Mouse (Mus musculus) olfactory bulb, adult 2 months (tissue): ENCODE results near the gene Krt33b. TPM values are rescaled to one million over a fixed set of nuclear protein-coding genes. Genes with fewer than 3 reads are reported as not detected.
A peak's percentile ranks its signal among the peaks of the same experiment; 100 is the strongest.

Source experiments
- H3K27ac ChIP-seq: fragments of 200-500 bp; 2 replicates; pipeline ENCODE4 v1.5.1; 2012; ENCODE audit warnings: low read depth, low read length; ENCODE audit not compliant: insufficient read depth
- H3K4me1 ChIP-seq: fragments of 200-500 bp; 2 replicates; pipeline ENCODE4 v1.6.1; 2012; ENCODE audit warnings: low read length; ENCODE audit not compliant: control insufficient read depth, insufficient read depth
- H3K4me3 ChIP-seq: fragments of 200-500 bp; 2 replicates; pipeline ENCODE4 v1.5.1; 2012; ENCODE audit warnings: mild to moderate bottlenecking, low read depth, low read length, moderate library complexity; ENCODE audit not compliant: insufficient read depth
- CTCF ChIP-seq: fragments of 200-500 bp; IDR thresholded peaks from 2 replicates; pipeline ENCODE4 v1.5.1; 2012; ENCODE audit warnings: low read depth, mild to moderate bottlenecking, low read length, moderate library complexity; ENCODE audit not compliant: insufficient read depth
- POLR2A ChIP-seq: fragments of 200-500 bp; IDR thresholded peaks from 2 replicates; pipeline ENCODE4 v1.6.1; 2012; ENCODE audit warnings: mild to moderate bottlenecking, low read depth, low read length, moderate library complexity; ENCODE audit not compliant: insufficient read depth
- WGBS: fragments of 180-500 bp; shearing (Covaris S2); methylation state at CpG from one replicate; pipeline ENCODE4 v1.1.7; 2018; 5-methylcytosine and 5-hydroxymethylcytosine counted together
- polyA plus RNA-seq: library from polyadenylated mRNA; stranded (reverse); fragments of >200 nt; gene quantifications from 2 replicates; pipeline ENCODE4 v1.2.4, GENCODE M21; 2012; ENCODE audit warnings: low replicate concordance; ENCODE audit not compliant: missing spikeins, insufficient read depth, insufficient read length

The Krt33b gene
- polyA plus RNA-seq, 1 experiment = not detected

DNA sequence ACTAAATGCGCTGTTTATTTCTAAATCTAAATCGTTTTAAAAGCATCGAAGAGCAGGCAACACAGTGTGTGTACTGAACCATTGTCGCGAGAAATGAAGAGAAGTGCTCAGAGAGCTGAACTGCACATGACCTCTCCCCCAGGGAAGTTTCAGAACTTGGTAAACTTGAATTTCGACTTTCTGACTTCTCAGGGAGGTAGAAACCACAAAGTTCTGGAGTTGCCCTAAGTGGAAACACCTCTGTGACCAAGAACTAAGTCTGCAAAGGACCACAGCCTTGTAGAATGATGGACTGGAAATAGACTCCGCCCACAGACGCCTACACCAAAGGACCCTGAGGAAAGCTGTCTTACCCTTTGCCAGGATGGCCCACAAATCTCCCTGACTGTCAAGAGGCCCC is 23.8 kb downstream of the Krt33b start:
- WGBS = 91% methylated on average over 8 of the region's 8 CpGs
- Histone ChIP-seq H3K4me3 (no peak overlapping the region), H3K4me1 (no peaks in the 10 kb centered on the region), H3K27ac (no peak overlapping the region)
- no peak for TF ChIP-seq CTCF
- TF ChIP-seq POLR2A = no peak

DNA sequence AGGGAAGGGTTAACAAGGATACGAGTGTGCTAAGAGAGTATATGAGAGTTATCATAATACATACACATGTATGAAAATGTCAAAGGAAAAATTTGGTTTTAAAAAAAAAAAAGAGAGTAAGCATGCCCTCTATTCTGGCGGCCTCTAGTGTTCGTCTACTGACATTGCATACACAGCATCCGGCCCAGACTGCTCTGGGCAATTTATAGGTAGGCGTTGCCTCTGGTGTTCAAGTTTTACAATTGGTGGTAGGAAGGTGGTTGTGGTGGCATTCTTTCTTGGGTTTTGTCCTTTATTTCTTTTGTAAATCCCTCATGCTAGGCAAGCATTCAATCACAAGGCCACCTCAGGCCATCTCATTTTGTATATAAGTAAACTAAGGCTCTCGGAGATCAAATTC is 24.8 kb downstream of the Krt33b start:
- Histone ChIP-seq H3K27ac (no peak overlapping the region), H3K4me1 (no peaks in the 10 kb centered on the region), H3K4me3 (no peak overlapping the region)
- 25% methylated on average over 6 of the region's 6 CpGs for WGBS
- TF ChIP-seq POLR2A = no peak

DNA sequence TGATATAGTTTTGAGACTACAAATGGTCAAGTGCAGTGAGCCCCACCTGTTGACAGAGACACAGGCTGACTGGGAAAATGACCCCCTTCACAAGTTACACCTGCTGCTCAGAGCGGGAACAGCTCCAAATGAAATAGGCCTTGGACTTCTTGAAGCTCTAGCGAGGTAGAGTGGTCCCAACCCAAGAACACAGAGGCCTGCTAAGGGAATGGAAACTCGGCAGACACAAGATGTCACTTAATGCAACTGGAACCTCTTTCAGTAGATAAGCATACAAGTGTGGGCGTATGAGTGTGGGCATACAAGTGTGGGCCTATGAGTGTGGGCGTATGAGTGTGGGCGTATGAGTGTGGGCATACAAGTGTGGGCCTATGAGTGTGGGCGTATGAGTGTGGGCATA is 30.6 kb downstream of the Krt33b start:
- no peak overlapping the region for H3K4me3 ChIP-seq
- TF ChIP-seq POLR2A (no peak), CTCF (no peak)
- no peaks in the 10 kb centered on the region for H3K4me1 ChIP-seq
- 94% methylated on average over 7 of the region's 7 CpGs for WGBS
- H3K27ac ChIP-seq = no peak overlapping the region

DNA sequence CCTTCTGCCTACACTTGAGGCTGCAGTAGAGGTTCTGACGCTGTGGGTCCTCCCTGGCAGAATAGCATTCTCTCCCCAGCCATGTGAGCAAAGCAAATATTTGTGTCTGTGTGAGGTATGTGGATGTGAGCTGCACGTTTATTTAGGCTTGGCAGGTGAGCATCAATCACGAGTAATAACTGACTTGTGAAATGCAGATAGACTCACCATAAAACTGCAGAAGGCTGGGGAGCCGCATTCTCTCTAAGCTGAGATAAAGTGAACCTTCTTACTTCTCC is 35.3 kb downstream of the Krt33b start:
- Histone ChIP-seq H3K27ac (no peak overlapping the region), H3K4me3 (no peak overlapping the region), H3K4me1 (peaks cover 7% of the 10 kb centered on the region)
- no peak for TF ChIP-seq CTCF
- no peak for TF ChIP-seq POLR2A
- 73% methylated on average over 4 of the region's 4 CpGs for WGBS

DNA sequence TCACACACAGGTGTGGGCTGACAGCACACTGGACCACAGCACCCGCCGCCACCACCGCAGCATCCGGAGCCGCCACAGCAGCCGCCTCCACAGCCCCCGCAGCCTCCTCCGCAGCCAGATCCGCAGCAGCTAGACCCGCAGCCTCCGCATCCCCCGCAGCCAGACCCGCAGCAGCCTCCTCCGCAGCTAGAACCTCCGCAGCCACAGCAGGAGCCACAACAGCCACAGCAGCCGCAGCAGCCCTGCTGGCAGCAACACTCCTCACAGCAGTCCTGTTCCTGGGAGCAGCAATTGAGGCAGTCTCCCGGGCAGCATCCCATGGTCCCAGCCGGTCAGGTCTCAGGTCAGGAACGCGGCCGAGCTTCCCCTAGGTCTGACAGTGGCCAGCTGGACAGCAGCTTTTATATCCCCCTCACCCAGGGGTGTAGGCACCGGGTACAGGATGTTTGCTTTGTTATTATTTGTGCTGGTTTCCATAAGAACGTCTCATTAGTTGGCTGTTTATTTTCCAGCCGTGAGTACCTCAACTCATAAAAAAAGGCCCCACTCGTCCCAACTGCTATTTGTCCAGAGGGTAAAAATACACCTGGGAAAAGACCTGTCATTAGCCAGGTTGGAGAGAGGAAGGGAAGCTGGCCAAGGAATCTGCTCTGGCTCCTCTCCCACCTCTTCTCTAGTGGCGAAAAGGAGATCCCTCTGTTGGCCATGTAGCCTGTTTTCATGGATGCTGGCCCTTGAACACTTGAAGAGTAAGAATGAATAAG is 35.9 kb downstream of the Krt33b start, which contains the start of gene Krtap17-1:
Krtap17-1 (minus strand) TSS at position 375 of the 764 bp plus-strand sequence.
- TF ChIP-seq POLR2A (no peak), CTCF (no peak)
- 21% methylated on average over 26 of the region's 26 CpGs for WGBS
- Histone ChIP-seq H3K4me3 (peak within 1 kb of the TSS; percentile 15; the same call in 1 of the 2 replicates), H3K27ac (no peak within 1 kb of the TSS), H3K4me1 (peaks cover 7% of the 10 kb centered on the region)

DNA sequence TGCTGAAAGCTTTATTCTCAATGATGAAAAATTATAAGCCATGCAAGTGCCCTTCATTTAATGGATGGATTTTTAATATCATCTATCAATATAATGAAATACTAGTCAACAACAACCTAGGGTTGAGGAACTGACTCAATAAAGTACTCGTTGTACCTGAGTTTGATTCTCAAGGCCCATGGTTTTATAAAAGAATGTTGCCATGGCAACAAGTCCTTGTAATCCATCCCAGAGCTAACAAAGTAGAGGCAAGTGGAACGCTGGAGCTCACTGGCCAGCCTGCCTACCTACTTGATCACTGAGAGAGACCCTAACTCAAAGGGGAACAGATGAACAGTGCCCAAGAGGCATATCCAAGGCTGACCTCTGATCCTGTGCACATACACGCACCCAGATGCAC is 39.1 kb downstream of the Krt33b start:
- Histone ChIP-seq H3K4me3 (no peak overlapping the region), H3K4me1 (peaks cover 14% of the 10 kb centered on the region), H3K27ac (no peak overlapping the region)
- TF ChIP-seq POLR2A (no peak), CTCF (no peak)
- 52% methylated on average over 3 of the region's 3 CpGs for WGBS

DNA sequence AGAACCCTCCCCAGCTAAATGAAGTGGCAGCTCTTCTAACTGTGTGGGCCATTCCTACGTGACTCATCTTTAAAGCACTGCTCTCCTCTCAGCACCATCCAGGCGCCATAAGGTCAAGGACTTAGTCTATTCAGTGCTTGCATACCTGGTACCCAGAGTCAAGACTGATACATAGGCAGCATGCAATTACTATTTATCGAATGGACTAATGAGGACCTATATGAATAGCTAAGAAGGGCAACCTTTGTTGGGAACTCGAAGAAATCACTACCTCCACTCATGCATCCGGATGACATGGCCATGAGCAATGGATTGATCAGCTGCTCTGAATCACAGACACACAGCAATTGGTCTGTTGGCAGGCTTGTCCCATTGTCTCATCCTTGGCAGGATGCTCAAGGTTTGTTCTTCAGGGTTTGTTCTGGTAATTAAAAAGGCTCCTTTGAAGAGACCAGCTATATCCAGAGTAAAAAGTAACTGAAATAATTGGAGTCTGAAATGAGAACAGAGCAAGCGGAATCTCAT is 39.7 kb downstream of the Krt33b start:
- 86% methylated on average over 6 of the region's 6 CpGs for WGBS
- no peak for TF ChIP-seq POLR2A
- no peak for TF ChIP-seq CTCF

DNA sequence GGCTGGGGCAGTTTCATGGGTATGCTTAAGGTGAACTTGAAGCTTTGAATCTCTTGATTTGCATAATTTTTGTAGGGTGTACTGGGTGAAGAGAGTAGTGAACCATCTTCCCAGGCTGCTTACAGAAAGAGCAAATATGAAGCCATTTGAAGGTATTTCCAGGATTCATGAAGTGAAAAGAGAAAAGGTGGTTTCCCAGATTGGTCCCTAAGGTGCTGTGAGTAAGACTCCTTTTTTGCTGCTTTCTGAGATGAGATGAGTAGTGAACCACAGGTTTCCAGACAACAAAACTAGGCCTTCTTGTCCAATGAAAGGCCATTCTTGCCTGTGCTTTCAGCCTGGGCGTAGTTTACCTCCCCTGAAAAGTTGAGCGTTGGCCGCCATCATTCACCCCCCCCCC is 41.1 kb downstream of the Krt33b start:
- WGBS = 91% methylated on average over 3 of the region's 3 CpGs
- Histone ChIP-seq H3K4me3 (no peak overlapping the region), H3K4me1 (peaks cover 13% of the 10 kb centered on the region), H3K27ac (no peak overlapping the region)
- TF ChIP-seq POLR2A (no peak), CTCF (no peak)

More for the DNA sequence above, 39.7 kb downstream of the Krt33b start:
- H3K4me3 ChIP-seq = no peak overlapping the region
- peaks cover 16% of the 10 kb centered on the region for H3K4me1 ChIP-seq
- H3K27ac ChIP-seq = no peak overlapping the region

DNA sequence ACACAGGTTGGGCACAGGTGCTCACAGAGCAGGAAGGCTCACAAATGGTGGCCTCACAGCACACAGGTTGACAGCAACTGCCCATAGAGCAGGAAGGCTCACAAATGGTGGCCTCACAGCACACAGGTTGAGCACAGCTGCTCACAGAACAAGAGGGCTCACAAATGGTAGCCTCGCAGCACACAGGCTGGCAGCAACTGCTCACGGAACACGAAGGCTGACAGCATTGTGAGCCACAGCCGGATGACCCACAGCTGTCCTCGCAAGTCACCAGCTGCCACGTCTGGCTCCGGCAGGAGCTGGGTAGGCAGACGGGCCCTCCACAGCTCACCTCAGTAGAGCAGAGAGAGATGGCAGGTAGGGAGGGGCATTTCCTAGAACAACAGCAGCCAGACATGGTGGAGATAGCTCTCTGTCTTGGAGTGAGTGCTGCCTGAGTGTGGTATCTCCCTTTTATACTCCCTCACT is 43.5 kb downstream of the Krt33b start, which contains the start of gene Krtap16-1:
Krtap16-1 (minus strand) TSS at position 418 of the 468 bp plus-strand sequence.
- Histone ChIP-seq H3K27ac (no peak within 1 kb of the TSS), H3K4me1 (peaks cover 10% of the 10 kb centered on the region), H3K4me3 (no peak within 1 kb of the TSS)
- TF ChIP-seq CTCF (no peak), POLR2A (no peak)
- WGBS = 77% methylated on average over 8 of the region's 8 CpGs
